Mouse (Mus musculus) activated CD4-positive, CD25-positive, alpha-beta regulatory T cell, adult 4 months (primary cell): ENCODE results near the gene Olfr785. TPM values are rescaled to one million over a fixed set of nuclear protein-coding genes. Genes with fewer than 3 reads are reported as not detected.
"Not testable (repeated sequence)": the region's sequence is repeated elsewhere in the genome, so short reads cannot be mapped to it uniquely, and the experiment has no call there.

Experiments
- ATAC-seq: one replicate; pipeline ENCODE4 v1.8.0; 2017
- polyA plus RNA-seq, 2 experiments: library from polyadenylated mRNA; unstranded; fragments of 100-300 nt; shearing (Covaris generic); gene quantifications; one replicate each; pipeline ENCODE4 v1.2.1; 2017

The Olfr785 gene
- not detected for polyA plus RNA-seq

GRCm38 (mm10) chr10:129405126-129405525, at the start of gene Olfr785:
Gene Olfr785, plus strand, starts transcription at chr10:129405426.
- no peak for ATAC-seq

GRCm38 (mm10) chr10:129356496-129356895, 48.7 kb upstream of the Olfr785 start:
- ATAC-seq: not testable (repeated sequence)

- ATAC-seq: no peak
These were observed 47.9 kb upstream of the Olfr785 start for GRCm38 (mm10) chr10:129357307-129357706.

GRCm38 (mm10) chr10:129374051-129374450, 31.2 kb upstream of the Olfr785 start:
- not testable (repeated sequence) for ATAC-seq

- ATAC-seq: no peak
These were observed 21.4 kb upstream of the Olfr785 start, which contains the start of gene Olfr784 for GRCm38 (mm10) chr10:129383783-129384182. Gene Olfr784, plus strand, starts transcription at chr10:129384083.

GRCm38 (mm10) chr10:129400892-129401291, 4.3 kb upstream of the Olfr785 start:
- ATAC-seq: no peak

GRCm38 (mm10) chr10:129427006-129427405, 21.8 kb downstream of the Olfr785 start, which contains the start of gene Olfr786:
Gene Olfr786, plus strand, starts transcription at chr10:129427306.
- no peak for ATAC-seq

Other genes with a start within 250 kb of the Olfr785 start
- not detected for gene Olfr771, start 240.7 kb upstream of the Olfr785 start, polyA plus RNA-seq
- not detected for gene Olfr772, start 227.5 kb upstream of the Olfr785 start, polyA plus RNA-seq
- gene Olfr773, start 218.0 kb upstream of the Olfr785 start, polyA plus RNA-seq: not detected
- gene Olfr774, start 169.2 kb upstream of the Olfr785 start, polyA plus RNA-seq: not detected
- gene Olfr775, start 157.0 kb upstream of the Olfr785 start, polyA plus RNA-seq: not detected
- gene Olfr776, start 146.3 kb upstream of the Olfr785 start, polyA plus RNA-seq: not detected
- not detected for gene Olfr777, start 133.9 kb upstream of the Olfr785 start, polyA plus RNA-seq
- gene Olfr780, start 87.3 kb upstream of the Olfr785 start, polyA plus RNA-seq: under 1 TPM in 1 of 2 experiments, not detected in 1; 0.33 TPM
- gene Olfr781, start 76.6 kb upstream of the Olfr785 start, polyA plus RNA-seq: not detected
- gene Olfr782, start 56.6 kb upstream of the Olfr785 start, polyA plus RNA-seq: not detected
- gene Olfr784, start 21.3 kb upstream of the Olfr785 start, polyA plus RNA-seq: not detected
- gene Olfr786, start 21.9 kb downstream of the Olfr785 start, polyA plus RNA-seq: not detected
- gene Olfr787, start 56.4 kb downstream of the Olfr785 start, polyA plus RNA-seq: under 1 TPM in 1 of 2 experiments, not detected in 1; 0.33 TPM
- gene Olfr788, start 65.6 kb downstream of the Olfr785 start, polyA plus RNA-seq: not detected
- gene Olfr789, start 79.3 kb downstream of the Olfr785 start, polyA plus RNA-seq: not detected
- gene Olfr790, start 93.1 kb downstream of the Olfr785 start, polyA plus RNA-seq: not detected
- gene Olfr791, start 116.4 kb downstream of the Olfr785 start, polyA plus RNA-seq: not detected
- not detected for gene Olfr792, start 133.7 kb downstream of the Olfr785 start, polyA plus RNA-seq
- gene Olfr794, start 162.2 kb downstream of the Olfr785 start, polyA plus RNA-seq: not detected
- not detected for gene Olfr796, start 207.1 kb downstream of the Olfr785 start, polyA plus RNA-seq
- gene Olfr798, start 222.5 kb downstream of the Olfr785 start, polyA plus RNA-seq: under 1 TPM in 1 of 2 experiments, not detected in 1; 0.61 TPM
- not detected for gene Olfr799, start 232.1 kb downstream of the Olfr785 start, polyA plus RNA-seq